Mouse (Mus musculus) cerebellum, postnatal 10 days (tissue): ENCODE measurements around the gene Rae1.
A peak's percentile ranks its signal among the peaks of the same experiment; 100 is the strongest.

ENCODE experiments used
- DNase-seq, 2 experiments: peaks; one replicate each; pipeline ENCODE4 v3.0.0; 2021; ENCODE audit warnings: mixed read lengths in 2 of 2

Gene Rae1

DNA sequence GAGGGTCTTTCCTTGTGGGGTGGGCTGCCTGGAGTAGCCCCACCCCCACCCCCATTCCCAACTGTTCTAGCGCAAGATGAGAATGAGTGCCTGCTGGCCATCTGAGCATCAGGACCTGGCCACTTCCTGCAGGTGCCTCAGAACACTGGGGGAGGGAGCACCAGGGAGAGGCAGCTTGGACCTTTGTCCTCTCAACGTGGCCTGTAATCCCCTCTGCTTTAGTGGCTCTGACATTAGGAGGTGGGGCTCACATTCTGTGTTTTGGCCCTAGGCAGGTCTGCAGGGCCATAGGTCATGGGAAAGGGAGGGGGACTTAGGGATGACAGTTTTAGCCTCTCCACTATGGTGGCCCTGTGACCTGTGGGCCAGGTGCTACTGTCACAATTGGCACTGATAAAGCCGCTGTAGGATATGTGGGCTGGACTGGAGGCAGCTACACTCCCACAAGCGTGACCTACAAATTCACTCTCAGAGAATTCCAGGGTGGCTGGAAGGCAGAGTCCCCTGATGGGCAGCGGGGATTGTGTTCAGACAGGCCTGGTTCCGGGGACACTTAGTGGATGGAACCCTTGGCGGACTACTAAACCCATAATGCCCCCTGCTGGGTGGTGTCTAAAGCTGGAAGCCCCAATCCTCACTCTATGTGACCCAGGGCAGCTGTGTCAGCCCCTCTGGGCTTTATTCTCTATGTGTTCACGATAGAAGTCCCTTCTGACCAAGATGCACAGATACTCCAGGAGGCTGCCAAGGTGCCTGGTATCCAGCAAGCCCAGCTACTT is 50.9 kb downstream of the Rae1 start:
- DNase-seq: no peak

DNA sequence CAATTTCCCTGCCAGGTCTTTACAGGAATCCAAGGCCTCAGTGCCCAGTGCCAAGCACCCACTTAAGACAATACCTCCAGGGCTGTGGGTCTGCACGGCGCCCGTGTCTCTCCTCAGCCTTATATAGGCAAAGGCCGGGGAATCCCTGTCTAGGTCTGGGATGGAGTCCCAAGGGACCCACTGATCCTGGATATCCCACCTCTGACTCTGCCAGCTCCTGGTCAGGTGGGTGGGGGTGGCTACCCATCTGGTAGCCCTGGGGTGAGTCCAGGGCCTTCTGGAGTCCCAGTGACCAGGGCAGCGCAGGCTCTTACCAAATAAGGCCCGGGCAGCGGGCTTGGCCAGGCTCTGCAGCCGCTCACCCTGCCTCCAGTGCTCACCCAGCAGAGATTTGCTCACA is 53.0 kb downstream of the Rae1 start:
- peak; percentile 23 to 28 for DNase-seq

DNA sequence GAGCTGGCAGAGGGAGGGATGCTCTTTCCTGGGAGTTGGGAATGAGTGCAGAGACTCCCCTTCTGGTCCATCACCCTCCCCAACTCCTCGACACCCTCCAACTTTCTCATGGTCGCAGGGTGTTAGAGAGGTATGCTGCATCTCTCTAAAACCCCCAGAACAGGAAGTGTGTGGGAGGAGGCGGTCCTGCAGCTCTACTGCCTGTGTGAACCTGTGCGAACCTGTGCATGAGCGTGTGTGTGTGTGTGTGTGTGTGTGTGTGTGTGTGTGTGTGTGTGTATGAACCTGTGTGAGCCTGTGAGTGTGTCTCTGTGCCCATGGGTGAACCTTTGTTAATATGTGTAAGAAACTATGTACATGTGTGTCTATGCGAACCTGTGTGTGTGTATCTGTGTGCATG is 53.9 kb downstream of the Rae1 start:
- no peak for DNase-seq

DNA sequence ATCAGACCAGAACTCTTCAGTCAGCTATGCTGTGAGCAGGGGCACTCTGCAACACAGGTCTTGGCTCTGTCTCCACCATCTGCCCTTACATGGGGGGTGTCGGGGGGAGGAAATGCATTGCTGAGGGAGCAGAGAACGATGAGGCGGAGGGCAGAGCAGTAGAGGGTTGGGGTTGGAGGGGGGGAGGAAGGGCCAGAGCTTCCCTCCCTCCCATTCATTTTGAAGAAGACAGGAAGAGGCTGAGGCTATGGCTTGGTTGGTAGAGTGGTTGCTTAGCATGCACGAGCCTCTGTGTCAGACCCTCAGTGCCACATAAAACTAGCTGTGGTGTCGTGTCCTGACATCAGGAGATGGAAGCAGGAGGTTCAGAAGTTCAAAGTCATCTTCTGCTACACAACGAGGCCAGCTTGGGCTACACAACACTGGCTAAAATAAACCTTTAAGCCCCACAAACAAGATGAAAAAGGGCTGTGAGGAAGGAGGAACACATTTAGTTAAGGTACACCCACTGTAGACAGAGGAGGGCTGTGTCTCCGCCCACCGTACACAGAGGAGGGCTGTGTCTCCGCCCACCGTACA is 56.5 kb downstream of the Rae1 start:
- no peak for DNase-seq

DNA sequence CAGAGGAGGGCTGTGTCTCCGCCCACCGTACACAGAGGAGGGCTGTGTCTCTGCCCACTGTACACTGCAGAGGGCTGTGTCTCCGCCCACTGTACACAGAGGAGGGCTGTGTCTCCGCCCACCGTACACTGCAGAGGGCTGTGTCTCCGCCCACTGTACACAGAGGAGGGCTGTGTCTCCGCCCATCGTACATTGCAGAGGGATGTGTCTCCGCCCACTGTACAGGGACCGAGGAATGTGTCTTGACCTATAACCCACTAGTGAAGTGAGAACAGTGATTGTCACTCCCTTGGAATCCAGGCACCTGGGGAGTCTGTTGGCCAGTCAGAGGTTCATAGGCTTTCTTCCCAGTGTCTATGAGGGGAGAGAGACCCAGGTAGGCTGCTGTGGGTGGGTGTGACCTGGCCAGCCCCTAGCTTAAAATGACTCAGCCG is 57.0 kb downstream of the Rae1 start:
- no peak for DNase-seq

DNA sequence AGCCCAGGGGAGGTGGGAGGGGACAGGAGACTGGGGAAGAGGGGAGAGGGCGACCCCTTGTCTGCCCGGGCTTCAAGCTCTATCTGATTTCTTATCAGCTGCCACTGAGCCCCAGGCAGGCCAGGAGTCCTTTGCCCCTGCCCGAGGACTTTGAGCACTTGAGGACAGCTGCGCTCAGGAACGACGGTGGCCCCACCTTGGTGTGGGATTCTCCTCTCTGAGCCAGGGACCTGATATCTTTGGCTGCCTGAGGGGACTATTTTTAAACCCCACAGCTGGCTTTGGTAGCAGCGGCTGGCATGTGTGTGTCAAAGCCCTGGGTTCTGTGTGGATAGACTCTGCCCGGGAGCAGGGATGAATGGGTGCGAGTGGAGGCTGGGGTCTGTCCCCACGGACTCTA is 57.7 kb downstream of the Rae1 start:
- DNase-seq: no peak

DNA sequence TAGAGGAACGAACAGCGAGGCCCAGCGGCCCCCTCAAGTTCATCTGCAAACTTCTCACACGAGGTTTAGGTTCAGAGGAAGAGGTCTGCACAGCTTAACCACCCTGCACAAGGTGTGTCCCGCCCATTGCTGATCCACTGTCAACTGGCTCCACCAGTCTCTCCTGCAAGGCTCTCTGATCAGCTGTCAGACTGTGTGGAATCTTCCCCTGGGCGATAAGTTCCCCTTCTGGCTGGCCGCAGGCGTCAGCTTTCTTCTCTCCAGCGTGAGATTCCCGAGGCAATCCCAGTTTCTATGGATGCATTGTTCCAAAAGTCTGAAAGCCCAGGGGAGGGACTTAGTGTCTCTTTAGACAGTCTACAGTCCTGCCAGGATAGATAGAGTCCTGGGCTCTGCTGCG is 58.3 kb downstream of the Rae1 start:
- DNase-seq: no peak

DNA sequence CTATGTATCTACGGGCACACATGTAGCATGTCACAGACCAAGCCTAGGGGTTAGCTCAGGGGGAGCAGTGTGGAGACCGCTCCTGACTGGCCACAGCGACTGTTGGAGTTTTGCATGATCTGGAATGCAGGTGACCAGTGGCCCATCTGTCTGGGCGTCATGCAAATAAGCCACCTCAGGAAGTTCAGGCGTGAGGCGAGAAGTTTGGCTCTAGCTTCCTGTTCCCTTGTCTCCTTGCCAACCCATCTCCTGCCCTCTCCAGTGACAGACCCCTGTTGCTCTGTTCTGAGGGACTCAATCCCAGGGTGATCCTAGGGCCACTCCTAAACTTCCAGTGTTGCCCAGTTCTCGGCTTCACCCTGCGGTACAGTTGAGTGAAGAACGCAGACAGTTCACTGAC is 60.5 kb downstream of the Rae1 start:
- DNase-seq: no peak

DNA sequence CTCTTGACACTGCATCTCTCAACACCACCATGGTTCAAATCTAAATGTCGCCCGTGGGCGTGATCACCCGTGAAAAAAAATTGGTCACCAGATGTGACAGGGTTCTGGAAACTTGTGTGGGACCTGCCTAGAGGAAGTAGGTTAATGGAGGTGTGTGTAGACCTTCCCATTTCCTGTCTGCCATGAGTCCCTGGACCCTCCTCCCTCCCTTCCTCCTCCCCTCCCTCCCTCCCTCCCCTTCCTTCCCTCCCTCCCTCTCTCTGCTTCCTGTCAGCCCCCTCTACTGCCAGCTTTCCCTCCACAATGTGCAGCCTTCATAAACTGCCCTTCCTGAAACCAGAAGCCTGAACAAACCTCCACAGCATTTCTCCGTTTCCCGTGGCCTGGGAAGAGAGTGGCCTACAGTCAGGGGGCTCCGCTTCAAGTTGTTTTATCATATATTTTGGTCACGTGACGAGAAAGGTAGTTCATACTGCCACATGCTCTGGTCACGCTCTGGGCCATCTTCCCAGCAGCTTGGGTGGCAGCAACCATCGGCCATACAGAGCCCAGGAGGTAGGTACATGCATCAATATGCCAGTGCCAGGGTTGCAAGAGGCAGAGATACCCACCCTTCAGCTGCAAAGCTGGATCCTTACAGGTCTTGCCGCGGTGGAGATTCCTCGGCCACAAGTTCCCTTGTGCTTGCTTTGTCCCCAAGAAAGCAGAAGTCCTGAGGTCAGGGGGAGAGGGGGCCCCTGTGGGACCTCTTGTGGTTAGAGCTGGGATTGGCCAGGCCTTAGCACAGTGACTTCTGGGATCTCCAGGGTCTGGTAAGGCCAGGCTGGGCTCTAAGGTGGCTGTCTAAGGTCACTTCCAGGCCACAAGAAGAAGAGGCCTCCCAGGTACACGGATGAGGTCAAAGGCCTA is 61.8 kb downstream of the Rae1 start:
- no peak for DNase-seq

DNA sequence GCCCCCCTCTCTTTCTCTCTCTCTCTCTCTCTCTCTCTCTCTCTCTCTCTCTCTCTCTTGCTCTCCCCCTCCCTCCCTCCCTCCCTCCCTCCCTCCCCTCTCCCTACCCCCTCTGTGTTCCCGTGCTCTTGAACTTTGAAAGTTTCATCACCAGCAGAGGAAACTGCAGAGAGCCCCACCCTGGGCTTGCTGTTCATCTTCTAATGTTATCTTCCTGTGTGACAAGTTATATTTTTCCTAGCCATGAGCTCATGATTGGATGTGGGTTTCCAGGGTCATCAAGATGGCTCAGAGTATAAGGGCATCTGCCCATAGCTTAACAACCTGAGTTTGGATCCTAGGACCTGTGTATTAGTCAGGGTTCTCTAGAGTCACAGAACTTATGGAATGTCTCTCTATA is 63.3 kb downstream of the Rae1 start:
- no peak for DNase-seq

DNA sequence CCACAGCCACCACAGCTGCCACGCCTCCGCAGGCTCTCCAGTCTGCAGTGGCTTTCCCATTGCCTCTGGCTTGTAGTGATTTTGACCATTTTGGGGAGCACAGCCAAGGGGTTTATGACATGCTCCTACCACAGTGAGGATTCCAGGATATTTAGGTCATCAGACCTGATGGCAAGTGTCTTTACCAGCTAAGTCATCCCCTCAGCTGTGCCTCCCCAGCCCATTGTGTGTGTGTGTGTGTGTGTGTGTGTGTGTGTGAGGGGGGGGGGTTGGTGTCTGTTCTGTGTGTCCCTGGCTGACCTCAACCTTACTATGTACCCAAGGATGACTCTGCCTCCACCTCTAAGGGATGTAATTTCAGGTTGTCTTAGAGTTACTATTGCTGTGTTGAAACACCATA is 64.9 kb downstream of the Rae1 start:
- DNase-seq: no peak
